Mouse (Mus musculus) limb, embryonic 15.5 days (tissue): ENCODE data around the gene Gm3404. TPM values are rescaled to one million over a fixed set of nuclear protein-coding genes. Genes with fewer than 3 reads are reported as not detected.
"Not testable (repeated sequence)": the region's sequence is repeated elsewhere in the genome, so short reads cannot be mapped to it uniquely, and the experiment has no call there.

Experiments used
- ATAC-seq: fragments of 200-750 bp; cut with Nextera tagmentation; 2 replicates; pipeline ENCODE4 v1.8.0; 2017; ENCODE audit warnings: low read depth, moderate TSS enrichment; ENCODE audit not compliant: insufficient number of reproducible peaks, low FRiP score, low TSS enrichment
- H3K27ac ChIP-seq: fragments of 300-500 bp; sonication (generic); 2 replicates; pipeline ENCODE4 v1.5.1; 2015; ENCODE audit warnings: moderate library complexity, mild to moderate bottlenecking, inconsistent platforms
- H3K27me3 ChIP-seq: fragments of 300-500 bp; sonication (generic); 2 replicates; pipeline ENCODE4 v1.6.1; 2015; ENCODE audit warnings: inconsistent platforms
- H3K36me3 ChIP-seq: fragments of 300-500 bp; sonication (generic); 2 replicates; pipeline ENCODE4 v1.6.1; 2015; ENCODE audit warnings: inconsistent platforms
- H3K4me1 ChIP-seq: fragments of 300-500 bp; sonication (generic); 2 replicates; pipeline ENCODE4 v1.6.1; 2015; ENCODE audit warnings: inconsistent platforms
- H3K4me2 ChIP-seq: fragments of 300-500 bp; sonication (generic); 2 replicates; pipeline ENCODE4 v1.6.1; 2015; ENCODE audit warnings: mild to moderate bottlenecking, inconsistent platforms
- H3K4me3 ChIP-seq: fragments of 300-500 bp; sonication (generic); 2 replicates; pipeline ENCODE4 v1.5.1; 2015; ENCODE audit warnings: mild to moderate bottlenecking, inconsistent platforms
- H3K9ac ChIP-seq: fragments of 300-500 bp; sonication (generic); 2 replicates; pipeline ENCODE4 v1.6.1; 2015; ENCODE audit warnings: inconsistent platforms
- H3K9me3 ChIP-seq: fragments of 300-500 bp; sonication (generic); 2 replicates; pipeline ENCODE4 v1.6.1; 2016; ENCODE audit warnings: inconsistent platforms
- WGBS: fragments of 180-500 bp; shearing (Covaris S2); methylation state at CpG from one replicate; pipeline ENCODE4 v1.1.7; 2015; 5-methylcytosine and 5-hydroxymethylcytosine counted together
- polyA plus RNA-seq: library from polyadenylated mRNA; unstranded; fragments of >200 nt; fragmentation: Nextera tagmentation; extraction: Ambion mirVana; gene quantifications from 2 replicates; pipeline ENCODE4 v1.2.1, GENCODE M21; 2015

Gm3404 gene
- polyA plus RNA-seq, 1 experiment from 2014 or later = not detected

DNA sequence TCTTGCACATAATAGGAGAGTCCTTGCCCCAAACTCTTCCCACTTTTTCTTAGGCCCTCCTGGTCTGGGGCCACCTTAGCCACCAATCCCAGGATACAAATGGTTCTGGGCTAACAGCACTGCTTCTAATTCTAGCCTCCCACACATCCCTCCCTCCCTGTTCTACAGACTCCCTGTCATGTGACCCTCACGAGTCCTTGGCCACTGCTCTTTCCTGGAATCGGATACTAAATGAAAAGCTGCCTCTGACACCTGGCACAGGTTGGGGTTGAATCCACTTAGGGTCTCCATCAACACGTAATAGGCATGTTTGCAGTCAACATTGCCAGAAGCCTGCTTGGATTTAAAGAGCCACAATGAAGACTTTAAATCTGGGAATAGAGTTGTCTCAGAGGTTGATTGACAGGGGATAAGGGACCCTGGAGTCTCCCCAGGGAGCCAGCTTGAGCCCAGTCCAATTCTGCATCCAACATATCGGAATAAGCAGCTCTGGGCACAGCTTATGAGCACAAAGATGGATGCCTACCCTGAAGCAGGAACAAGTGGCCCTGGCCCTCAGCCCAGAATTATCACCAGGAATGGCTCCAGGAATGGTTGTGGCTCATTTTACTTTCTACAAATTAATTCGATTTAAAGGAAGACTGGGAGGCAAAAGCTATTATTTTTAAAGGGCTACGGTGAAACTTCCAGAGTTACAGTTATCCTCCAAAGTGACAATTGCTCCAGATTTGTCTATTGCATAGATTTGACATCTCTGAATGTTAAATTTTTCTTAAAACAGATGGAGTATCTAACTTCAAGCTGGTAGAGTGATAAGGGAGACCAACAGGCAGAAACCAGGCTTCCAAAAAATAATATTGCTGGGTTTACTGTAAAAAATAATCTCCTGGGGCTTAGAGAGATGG is 46.5 kb downstream of the Gm3404 start:
- not testable (repeated sequence) for H3K4me3 ChIP-seq, ATAC-seq, H3K4me2 ChIP-seq, H3K36me3 ChIP-seq, H3K4me1 ChIP-seq, H3K27ac ChIP-seq, H3K9ac ChIP-seq, H3K9me3 ChIP-seq, H3K27me3 ChIP-seq
- WGBS = 53% methylated on average over 6 of the region's 6 CpGs

GRCm38 (mm10) chr5:146572735-146573042 is 47.1 kb downstream of the Gm3404 start:
- H3K4me2 ChIP-seq, ATAC-seq, H3K27ac ChIP-seq, H3K9me3 ChIP-seq, H3K36me3 ChIP-seq, H3K4me1 ChIP-seq, H3K9ac ChIP-seq, H3K4me3 ChIP-seq, H3K27me3 ChIP-seq: not testable (repeated sequence)
- WGBS = 94% methylated on average over 4 of the region's 4 CpGs

- H3K27ac ChIP-seq = no peak overlapping the region
- no peaks in the 10 kb centered on the region for H3K4me1 ChIP-seq
- H3K9ac ChIP-seq = no peak overlapping the region
- H3K36me3 ChIP-seq = no peaks in the 10 kb centered on the region
- no peaks in the 10 kb centered on the region for H3K9me3 ChIP-seq
- no peaks in the 10 kb centered on the region for H3K27me3 ChIP-seq
- H3K4me3 ChIP-seq = no peak overlapping the region
- WGBS = 82% methylated on average over 3 of the region's 3 CpGs
- H3K4me2 ChIP-seq = no peak overlapping the region
- ATAC-seq = no peak
Observed at GRCm38 (mm10) chr5:146576668-146577067, 51.1 kb downstream of the Gm3404 start.

Other genes with a start within 250 kb of the Gm3404 start
- gene Wasf3, start 140.8 kb upstream of the Gm3404 start, polyA plus RNA-seq = 1.6 and 2.6 TPM in 2 replicates
- not detected in 2 replicates for gene Gm6408, start 43.8 kb upstream of the Gm3404 start, polyA plus RNA-seq
- not detected in 2 replicates for gene Gm6370, start 34.4 kb upstream of the Gm3404 start, polyA plus RNA-seq
- not detected in 2 replicates for gene 4930449I24Rik, start 23.4 kb upstream of the Gm3404 start, polyA plus RNA-seq
- gene Gm3402, start 11.7 kb upstream of the Gm3404 start, polyA plus RNA-seq = not detected in 2 replicates
- not detected in 2 replicates for gene Gm3409, start 11.8 kb downstream of the Gm3404 start, polyA plus RNA-seq
- gene Gm3415, start 30.3 kb downstream of the Gm3404 start, polyA plus RNA-seq = not detected in 2 replicates
- gene Gpr12, start 59.4 kb downstream of the Gm3404 start, polyA plus RNA-seq = 0.19 and 0.22 TPM in 2 replicates